In the genomic region with DNA sequence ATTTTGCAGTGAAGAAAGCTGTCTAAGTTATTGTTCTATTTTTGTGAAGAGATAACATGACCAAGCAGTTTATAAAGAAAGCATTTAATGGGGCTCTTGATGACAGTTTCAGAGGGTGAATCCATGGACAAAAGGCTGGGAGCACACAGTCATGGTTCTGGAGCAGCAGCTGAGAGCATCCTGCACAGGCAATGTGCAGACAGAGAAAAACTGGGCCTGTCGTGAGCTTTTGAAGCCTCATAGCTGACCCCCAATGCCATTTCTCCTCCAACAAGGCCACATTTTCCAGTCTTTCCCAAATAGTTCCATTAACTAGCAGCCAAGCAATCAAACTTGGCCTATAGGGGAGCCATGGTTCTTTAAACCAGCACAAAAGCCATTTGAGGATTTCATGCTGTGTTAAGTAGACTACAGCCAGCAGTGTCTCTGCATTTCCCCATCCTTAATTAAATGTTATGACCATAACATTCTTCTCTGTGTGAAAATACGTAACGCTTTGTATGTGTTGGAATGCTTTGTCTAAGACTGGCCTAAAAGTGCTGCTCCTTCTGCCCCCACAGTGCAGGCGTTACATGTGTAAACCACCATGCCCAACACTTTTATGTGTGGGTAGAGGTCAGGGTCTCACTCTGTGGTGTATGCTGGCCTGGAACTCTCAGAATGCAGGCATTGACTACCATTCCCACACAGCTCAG, we compare ENCODE assay signal across 13 mouse cellular contexts. TPM values are rescaled to one million over a fixed set of nuclear protein-coding genes. Genes with fewer than 3 reads are reported as not detected.
DNase-seq lines count a peak whose midpoint lies in the region; ATAC-seq lines count a peak whose summit lies in the region.
"Had no signal": no experiment of that assay in that cellular context is flagged by ENCODE, and none has a peak within 500 bp of the region (broad histone marks: within the 10 kb centered on the region; RNA-seq: fewer than 3 reads in every experiment).

No protein-coding gene starts in this region.

- DNase-seq in limb, embryonic 10.5 days (ENCODE audit: low spot score) = no peak
- no peak for DNase-seq in hindbrain, embryonic 14.5 days (ENCODE audit: low spot score)
- no peak for DNase-seq in right cerebral cortex, adult 2 months (ENCODE audit: low spot score in 2 of 2)
- DNase-seq in spleen, adult 18-20 months = no peak
- no peak for DNase-seq in kidney, postnatal 4 days
- DNase-seq: cerebellum, adult 9-11 months; kidney, postnatal 10 days had no signal

- no peak overlapping the region for H3K4me2 ChIP-seq in limb, embryonic 12.5 days
- no peak overlapping the region for H3K4me2 ChIP-seq in forebrain, embryonic 13.5 days
- no peak overlapping the region for H3K4me2 ChIP-seq in hindbrain, embryonic 14.5 days (replicated peaks)
- H3K4me2 ChIP-seq in neural tube, embryonic 12.5 days (replicated peaks) = no peak overlapping the region
- H3K4me2 ChIP-seq: limb, embryonic 13.5 days; lung, embryonic 15.5 days had no signal

- no peak overlapping the region for H3K9ac ChIP-seq in limb, embryonic 12.5 days (replicated peaks)
- no peak overlapping the region; the same call in 1 of the 2 replicates for H3K9ac ChIP-seq in forebrain, embryonic 13.5 days
- no peak overlapping the region for H3K9ac ChIP-seq in hindbrain, embryonic 14.5 days
- H3K9ac ChIP-seq in neural tube, embryonic 12.5 days = no peak overlapping the region
- H3K9ac ChIP-seq: limb, embryonic 13.5 days; lung, embryonic 15.5 days had no signal

- H3K36me3 ChIP-seq in limb, embryonic 12.5 days = peaks cover 65% of the 10 kb centered on the region
- peaks cover 82% of the 10 kb centered on the region for H3K36me3 ChIP-seq in limb, embryonic 10.5 days
- H3K36me3 ChIP-seq in forebrain, embryonic 13.5 days (ENCODE audit: poor library complexity, severe bottlenecking) = peaks cover 44% of the 10 kb centered on the region
- H3K36me3 ChIP-seq in hindbrain, embryonic 14.5 days (replicated peaks; ENCODE audit: control insufficient read depth, insufficient read depth) = peaks cover 17% of the 10 kb centered on the region
- peaks cover 29% of the 10 kb centered on the region for H3K36me3 ChIP-seq in neural tube, embryonic 12.5 days

- 72% methylated on average over 4 of the region's 4 CpGs for WGBS in limb, embryonic 12.5 days
- WGBS in limb, embryonic 10.5 days = 80% methylated on average over 4 of the region's 4 CpGs
- 21% methylated on average over 4 of the region's 4 CpGs for WGBS in forebrain, embryonic 13.5 days
- WGBS in hindbrain, embryonic 14.5 days = 34% methylated on average over 4 of the region's 4 CpGs
- 18% methylated on average over 4 of the region's 4 CpGs for WGBS in neural tube, embryonic 12.5 days

- no peaks in the 10 kb centered on the region for H3K27me3 ChIP-seq in limb, embryonic 12.5 days
- no peaks in the 10 kb centered on the region for H3K27me3 ChIP-seq in limb, embryonic 10.5 days (ENCODE audit: low read depth, poor library complexity, severe bottlenecking)
- H3K27me3 ChIP-seq in forebrain, embryonic 13.5 days = no peaks in the 10 kb centered on the region
- H3K27me3 ChIP-seq in hindbrain, embryonic 14.5 days (ENCODE audit: control insufficient read depth, insufficient read depth, low read length) = no peaks in the 10 kb centered on the region
- H3K27me3 ChIP-seq in neural tube, embryonic 12.5 days (replicated peaks) = no peaks in the 10 kb centered on the region
- H3K27me3 ChIP-seq: limb, embryonic 13.5 days; lung, embryonic 15.5 days had no signal

- H3K4me3 ChIP-seq in limb, embryonic 12.5 days (replicated peaks) = no peak overlapping the region
- H3K4me3 ChIP-seq in limb, embryonic 10.5 days = no peak overlapping the region
- H3K4me3 ChIP-seq in forebrain, embryonic 13.5 days = no peak overlapping the region
- no peak overlapping the region for H3K4me3 ChIP-seq in hindbrain, embryonic 14.5 days (replicated peaks; ENCODE audit: low read length)
- H3K4me3 ChIP-seq in neural tube, embryonic 12.5 days = no peak overlapping the region
- H3K4me3 ChIP-seq: limb, embryonic 13.5 days; lung, embryonic 15.5 days had no signal

- H3K27ac ChIP-seq in limb, embryonic 12.5 days = no peak overlapping the region
- no peak overlapping the region for H3K27ac ChIP-seq in limb, embryonic 10.5 days
- peak overlapping the region; percentile 51 for H3K27ac ChIP-seq in forebrain, embryonic 13.5 days
- H3K27ac ChIP-seq in hindbrain, embryonic 14.5 days = 0 out of 2 replicates have a peak overlapping the region, but pooled peaks have one; percentile 32
- no peak overlapping the region for H3K27ac ChIP-seq in neural tube, embryonic 12.5 days
- H3K27ac ChIP-seq: limb, embryonic 13.5 days; lung, embryonic 15.5 days had no signal

- H3K9me3 ChIP-seq in limb, embryonic 12.5 days = no peaks in the 10 kb centered on the region
- H3K9me3 ChIP-seq in limb, embryonic 10.5 days (replicated peaks) = no peaks in the 10 kb centered on the region
- no peaks in the 10 kb centered on the region for H3K9me3 ChIP-seq in forebrain, embryonic 13.5 days (replicated peaks)
- H3K9me3 ChIP-seq in hindbrain, embryonic 14.5 days (ENCODE audit: control insufficient read depth, low read length) = no peaks in the 10 kb centered on the region
- 0 out of 2 replicates have a peak, but pooled peaks cover 3% of the 10 kb centered on the region for H3K9me3 ChIP-seq in neural tube, embryonic 12.5 days
- H3K9me3 ChIP-seq: limb, embryonic 13.5 days; lung, embryonic 15.5 days had no signal

- ATAC-seq in limb, embryonic 12.5 days (ENCODE audit: insufficient number of reproducible peaks, insufficient read depth, low FRiP score, low TSS enrichment, low read depth) = 0 out of 2 replicates have a peak, but pooled peaks have one; percentile 47
- ATAC-seq in forebrain, embryonic 13.5 days = 0 out of 2 replicates have a peak, but pooled peaks have one; percentile 48
- peak; percentile 55; the same call in 1 of the 2 replicates for ATAC-seq in hindbrain, embryonic 14.5 days (ENCODE audit: low FRiP score)
- ATAC-seq in neural tube, embryonic 12.5 days (ENCODE audit: low FRiP score, low read depth) = peak; percentile 65
- ATAC-seq: inflammation-experienced regulatory T-cells, adult 6 months had no signal

- peaks cover 13% of the 10 kb centered on the region for H3K4me1 ChIP-seq in limb, embryonic 12.5 days (replicated peaks)
- H3K4me1 ChIP-seq in limb, embryonic 10.5 days = peaks cover 5% of the 10 kb centered on the region; the same call in 1 of the 2 replicates
- peaks cover 21% of the 10 kb centered on the region for H3K4me1 ChIP-seq in forebrain, embryonic 13.5 days
- H3K4me1 ChIP-seq in hindbrain, embryonic 14.5 days (replicated peaks; ENCODE audit: control insufficient read depth, insufficient read depth, low read length) = peaks cover 18% of the 10 kb centered on the region; the same call in 1 of the 2 replicates
- peaks cover 22% of the 10 kb centered on the region for H3K4me1 ChIP-seq in neural tube, embryonic 12.5 days

RNA-seq across cellular contexts. Expression of gene Chsy1, which starts 18.8 kb away (rescaled TPM):
- 20.7 and 23.0 TPM in 2 replicates for polyA plus RNA-seq in limb, embryonic 12.5 days (2016; fragmentation: Nextera tagmentation; extraction: Ambion mirVana)
- polyA plus RNA-seq in limb, embryonic 10.5 days (2016; fragmentation: Nextera tagmentation; extraction: Ambion mirVana) = 12.9 and 14.8 TPM in 2 replicates
- 14.2 and 14.5 TPM in 2 replicates for polyA plus RNA-seq in forebrain, embryonic 13.5 days (2015; fragmentation: Nextera tagmentation; extraction: Ambion mirVana)
- polyA plus RNA-seq in hindbrain, embryonic 14.5 days (2014; fragmentation: Nextera tagmentation; extraction: Ambion mirVana) = 15.7 and 17.2 TPM in 2 replicates
- polyA plus RNA-seq in neural tube, embryonic 12.5 days (2016; fragmentation: Nextera tagmentation; extraction: Ambion mirVana) = 13.4 and 15.3 TPM in 2 replicates

RNA-seq across cellular contexts. Expression of gene Selenos, which starts 48.6 kb away (rescaled TPM):
- polyA plus RNA-seq in limb, embryonic 12.5 days (2016; fragmentation: Nextera tagmentation; extraction: Ambion mirVana) = 87.0 and 88.9 TPM in 2 replicates
- 83.0 and 83.5 TPM in 2 replicates for polyA plus RNA-seq in limb, embryonic 10.5 days (2016; fragmentation: Nextera tagmentation; extraction: Ambion mirVana)
- polyA plus RNA-seq in forebrain, embryonic 13.5 days (2015; fragmentation: Nextera tagmentation; extraction: Ambion mirVana) = 70.7 TPM in 2 replicates
- polyA plus RNA-seq in hindbrain, embryonic 14.5 days (2014; fragmentation: Nextera tagmentation; extraction: Ambion mirVana) = 80.3 and 88.0 TPM in 2 replicates
- 81.0 and 84.4 TPM in 2 replicates for polyA plus RNA-seq in neural tube, embryonic 12.5 days (2016; fragmentation: Nextera tagmentation; extraction: Ambion mirVana)

Comparison
In these comparisons a context has a peak if more than half of its experiments do, and no peak if none do; other contexts are left out.
1. H3K27ac ChIP-seq: peak in forebrain, embryonic 13.5 days (single experiment) and hindbrain, embryonic 14.5 days (single experiment); none in limb, embryonic 12.5 days (single experiment), limb, embryonic 10.5 days (single experiment) and neural tube, embryonic 12.5 days (single experiment).
2. Peak in every context shown above with its lines, with median percentiles within 50 percentile points of each other: ATAC-seq.